Mouse (Mus musculus) ovary, adult 18-20 months (tissue): ENCODE measurements around the gene Ptrhd1.

Experiments
- DNase-seq: peaks from one replicate; pipeline ENCODE4 v3.0.0; 2022; ENCODE audit warnings: low spot score, mixed read lengths

The Ptrhd1 gene

GRCm38 (mm10) chr12:4245742-4246141, 11.9 kb downstream of the Ptrhd1 start:
- DNase-seq: no peak

- DNase-seq: no peak
These were observed 16.0 kb downstream of the Ptrhd1 start for GRCm38 (mm10) chr12:4249786-4250185.

GRCm38 (mm10) chr12:4252742-4253655, 19.2 kb downstream of the Ptrhd1 start:
- no peak for DNase-seq

- DNase-seq: no peak
These were observed 33.9 kb downstream of the Ptrhd1 start for GRCm38 (mm10) chr12:4267765-4268164.

- no peak for DNase-seq
These were observed 37.3 kb downstream of the Ptrhd1 start for GRCm38 (mm10) chr12:4271078-4271477.

GRCm38 (mm10) chr12:4278978-4279755, 45.3 kb downstream of the Ptrhd1 start:
- DNase-seq: no peak

- no peak for DNase-seq
These were observed 46.1 kb downstream of the Ptrhd1 start for GRCm38 (mm10) chr12:4279878-4280277.

GRCm38 (mm10) chr12:4285186-4285585, 51.4 kb downstream of the Ptrhd1 start:
- DNase-seq: no peak
